Mouse (Mus musculus): ENCODE measurements around the gene Gpd2. TPM values are rescaled to one million over a fixed set of nuclear protein-coding genes. Genes with fewer than 3 reads are reported as not detected.

Gene Gpd2
- polyA plus RNA-seq, 1 experiment, result 11.1 TPM

DNA sequence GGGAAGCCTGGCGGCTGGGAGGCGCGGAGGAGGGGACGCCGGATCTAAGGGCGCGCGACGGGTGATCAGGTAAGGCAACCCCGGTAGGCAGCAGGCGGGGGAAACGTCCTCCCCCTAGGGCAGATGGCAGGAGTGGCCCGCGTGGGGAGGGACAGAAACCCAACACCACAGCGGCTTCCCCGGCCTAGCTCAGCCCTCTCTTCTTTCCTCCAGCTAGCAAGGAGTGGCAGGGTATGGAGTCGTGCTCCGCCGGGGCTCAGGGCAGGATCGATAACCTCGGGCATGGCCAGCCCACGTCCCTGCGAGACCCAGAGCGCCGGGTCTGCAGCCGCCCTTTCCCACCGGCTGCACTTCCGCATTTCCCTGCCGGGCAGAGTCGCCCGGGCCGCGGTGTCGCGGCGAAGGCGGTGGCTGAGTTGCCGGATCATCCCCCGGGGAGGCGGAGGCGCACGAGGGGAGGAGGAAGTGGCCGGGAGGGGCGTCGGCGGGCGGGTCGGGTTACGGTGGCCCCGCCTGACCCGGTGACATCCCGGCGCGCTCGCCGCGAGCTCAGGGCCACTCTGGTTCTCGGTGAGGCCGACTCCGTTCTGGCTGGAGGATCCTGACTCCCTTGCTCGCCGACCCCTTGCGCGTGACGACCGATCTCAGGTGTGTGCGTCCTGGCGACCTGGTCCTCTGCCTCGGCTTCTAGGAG lies 632 bp downstream of the Gpd2 start:
- peaks cover 39% of the 10 kb centered on the region for H3K79me2 ChIP-seq (ENCODE audit: control insufficient read depth, insufficient read depth)
- H3K36me3 ChIP-seq (ENCODE audit: control insufficient read depth, insufficient read depth), result no peaks in the 10 kb centered on the region
- H3K27me3 ChIP-seq (ENCODE audit: control insufficient read depth, insufficient read depth, insufficient read length), result no peaks in the 10 kb centered on the region
- peak overlapping the region; percentile 95 for H3K4me2 ChIP-seq (ENCODE audit: low read depth)
- peak overlapping the region; percentile 86 for H3K4me3 ChIP-seq
- no peak for TF ChIP-seq E2F4 (IDR thresholded peaks at IDR 0.05; ENCODE audit: insufficient read depth)
- TF ChIP-seq POLR2AphosphoS2 (IDR thresholded peaks at IDR 0.05; ENCODE audit: insufficient read length, low read depth), result peak; percentile 92
- TF ChIP-seq TCF12 (IDR thresholded peaks at IDR 0.05; ENCODE audit: insufficient read depth, poor library complexity, severe bottlenecking), result no peak
- TF ChIP-seq MAX (IDR thresholded peaks at IDR 0.05; ENCODE audit: low read depth), result no peak
- TF ChIP-seq USF1 (IDR thresholded peaks at IDR 0.05; ENCODE audit: low read depth), result no peak
- peak; percentile 87 for TF ChIP-seq POLR2A (IDR thresholded peaks at IDR 0.05; ENCODE audit: insufficient read length, low read depth)
- TF ChIP-seq MYOD1 (IDR thresholded peaks at IDR 0.05; ENCODE audit: control insufficient read depth in 1 of 3, insufficient read length in 2 of 3, low read depth in 2 of 3), result peak in 2 of 3 experiments; percentile 22 to 59
- TF ChIP-seq MYOG (IDR thresholded peaks at IDR 0.05; ENCODE audit: control insufficient read depth in 1 of 3, insufficient read depth in 1 of 3, insufficient read length in 2 of 3, low read depth in 2 of 3), result peak in 1 of 3 experiments; percentile 46
- H3ac ChIP-seq (ENCODE audit: control insufficient read depth, insufficient read length), result peak overlapping the region; percentile 52

DNA sequence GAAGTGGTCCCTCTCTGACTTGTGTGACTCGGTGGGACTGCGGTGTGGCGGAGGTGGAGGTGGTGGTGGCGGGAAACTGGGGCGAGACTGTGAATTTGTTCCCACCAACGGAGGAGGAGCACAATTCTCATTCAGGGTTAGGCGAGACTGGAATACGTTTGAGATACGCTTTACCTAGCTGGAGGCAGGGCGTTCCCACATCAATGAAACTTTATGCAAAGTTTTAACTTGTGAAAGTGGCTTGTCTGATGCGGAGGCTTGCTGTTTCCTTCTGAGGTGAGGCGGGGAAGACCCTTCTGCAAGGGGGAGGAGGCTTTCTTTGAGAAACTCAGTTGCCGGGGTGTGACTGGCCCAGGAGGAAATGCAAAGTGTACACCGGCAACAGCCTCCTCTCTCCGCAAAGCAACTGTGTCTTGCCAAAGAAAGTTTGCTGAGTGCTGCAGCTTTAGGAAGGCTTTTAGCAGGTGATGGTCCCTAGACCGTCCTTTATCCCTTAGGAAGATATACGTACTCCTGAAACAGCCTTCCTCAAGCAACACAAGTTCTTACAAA lies 1.3 kb downstream of the Gpd2 start:
- Histone ChIP-seq H3K36me3 (ENCODE audit: control insufficient read depth, insufficient read depth) (no peaks in the 10 kb centered on the region), H3K27me3 (ENCODE audit: control insufficient read depth, insufficient read depth, insufficient read length) (no peaks in the 10 kb centered on the region), H3K4me2 (ENCODE audit: low read depth) (peak overlapping the region; percentile 95), H3K4me3 (peak overlapping the region; percentile 86), H3K79me2 (ENCODE audit: control insufficient read depth, insufficient read depth) (peaks cover 40% of the 10 kb centered on the region), H3ac (ENCODE audit: control insufficient read depth, insufficient read length) (peak overlapping the region; percentile 52)
- no peak for TF ChIP-seq SRF (IDR thresholded peaks at IDR 0.05; ENCODE audit: control insufficient read depth, insufficient read length, low read depth)
- TF ChIP-seq POLR2AphosphoS2 (IDR thresholded peaks at IDR 0.05; ENCODE audit: insufficient read length, low read depth), result no peak

DNA sequence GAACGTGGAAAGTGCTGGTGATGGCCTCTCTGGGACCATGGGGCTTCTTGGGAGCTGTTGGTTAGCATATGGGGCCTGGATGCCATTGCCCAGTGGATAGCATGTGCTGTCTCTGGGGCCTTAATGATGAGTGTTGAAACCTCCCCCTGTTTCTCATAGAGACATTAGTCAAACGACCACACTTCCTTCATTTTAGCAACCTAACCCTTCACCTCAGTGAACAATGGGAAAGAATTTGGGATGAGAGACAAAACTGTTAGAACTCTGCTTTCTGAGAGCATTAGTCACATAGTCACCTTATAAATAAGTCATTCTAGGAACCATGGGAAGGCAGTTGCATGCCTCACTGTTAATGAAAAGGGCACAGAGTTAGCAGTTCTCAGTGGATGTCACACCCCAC lies 1.9 kb downstream of the Gpd2 start:
- Histone ChIP-seq H3K4me2 (ENCODE audit: low read depth) (peak overlapping the region; percentile 95), H3ac (ENCODE audit: control insufficient read depth, insufficient read length) (no peak overlapping the region), H3K36me3 (ENCODE audit: control insufficient read depth, insufficient read depth) (no peaks in the 10 kb centered on the region), H3K79me2 (ENCODE audit: control insufficient read depth, insufficient read depth) (peaks cover 47% of the 10 kb centered on the region), H3K27me3 (ENCODE audit: control insufficient read depth, insufficient read depth, insufficient read length) (no peaks in the 10 kb centered on the region), H3K4me3 (peak overlapping the region; percentile 86)
- TF ChIP-seq TCF12 (IDR thresholded peaks at IDR 0.05; ENCODE audit: insufficient read depth, poor library complexity, severe bottlenecking), result no peak
- TF ChIP-seq SRF (IDR thresholded peaks at IDR 0.05; ENCODE audit: control insufficient read depth, insufficient read length, low read depth), result no peak
- TF ChIP-seq POLR2A (IDR thresholded peaks at IDR 0.05; ENCODE audit: insufficient read length, low read depth), result no peak
- TF ChIP-seq E2F4 (IDR thresholded peaks at IDR 0.05; ENCODE audit: insufficient read depth), result no peak
- no peak for TF ChIP-seq MYOG (IDR thresholded peaks at IDR 0.05; ENCODE audit: control insufficient read depth in 1 of 3, insufficient read depth in 1 of 3, insufficient read length in 2 of 3, low read depth in 2 of 3)
- TF ChIP-seq REST (IDR thresholded peaks at IDR 0.05; ENCODE audit: insufficient read depth, insufficient read length), result no peak
- no peak for TF ChIP-seq MYOD1 (IDR thresholded peaks at IDR 0.05; ENCODE audit: control insufficient read depth in 1 of 3, insufficient read length in 2 of 3, low read depth in 2 of 3)
- TF ChIP-seq USF1 (IDR thresholded peaks at IDR 0.05; ENCODE audit: low read depth), result no peak
- no peak for TF ChIP-seq POLR2AphosphoS2 (IDR thresholded peaks at IDR 0.05; ENCODE audit: insufficient read length, low read depth)
- no peak for TF ChIP-seq MAX (IDR thresholded peaks at IDR 0.05; ENCODE audit: low read depth)
- no peak for TF ChIP-seq TCF3 (IDR thresholded peaks at IDR 0.05; ENCODE audit: insufficient read length, low read depth)
- no peak for TF ChIP-seq CEBPB (IDR thresholded peaks at IDR 0.05; ENCODE audit: insufficient read depth, poor library complexity, severe bottlenecking)

DNA sequence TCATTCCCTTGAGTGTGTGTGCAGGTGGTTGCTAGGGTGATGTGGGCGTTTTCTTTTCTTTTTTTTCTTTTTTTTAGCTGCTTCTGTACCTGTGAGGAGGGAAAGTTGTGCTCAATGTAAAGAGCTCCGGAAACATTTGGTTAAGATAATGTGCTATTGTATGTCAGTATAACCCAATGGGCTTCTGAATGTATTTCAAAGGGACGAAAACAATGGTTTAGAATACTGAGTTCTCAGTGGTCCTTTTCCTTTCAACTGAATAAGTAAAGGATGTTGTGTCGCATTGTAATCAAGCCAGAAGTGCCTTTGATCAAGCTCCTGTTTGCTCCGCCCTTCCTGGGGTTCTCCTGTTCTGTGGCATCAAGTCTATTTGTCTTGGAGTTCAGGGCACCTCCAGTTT lies 6.6 kb downstream of the Gpd2 start:
- Histone ChIP-seq H3K27me3 (ENCODE audit: control insufficient read depth, insufficient read depth, insufficient read length) (no peaks in the 10 kb centered on the region), H3K36me3 (ENCODE audit: control insufficient read depth, insufficient read depth) (no peaks in the 10 kb centered on the region), H3K4me3 (no peak overlapping the region), H3K4me2 (ENCODE audit: low read depth) (no peak overlapping the region), H3K79me2 (ENCODE audit: control insufficient read depth, insufficient read depth) (peaks cover 74% of the 10 kb centered on the region), H3ac (ENCODE audit: control insufficient read depth, insufficient read length) (no peak overlapping the region)
- TF ChIP-seq E2F4 (IDR thresholded peaks at IDR 0.05; ENCODE audit: insufficient read depth), result no peak
- no peak for TF ChIP-seq TCF12 (IDR thresholded peaks at IDR 0.05; ENCODE audit: insufficient read depth, poor library complexity, severe bottlenecking)
- no peak for TF ChIP-seq POLR2A (IDR thresholded peaks at IDR 0.05; ENCODE audit: insufficient read length, low read depth)
- no peak for TF ChIP-seq MAX (IDR thresholded peaks at IDR 0.05; ENCODE audit: low read depth)
- no peak for TF ChIP-seq USF1 (IDR thresholded peaks at IDR 0.05; ENCODE audit: low read depth)
- no peak for TF ChIP-seq REST (IDR thresholded peaks at IDR 0.05; ENCODE audit: insufficient read depth, insufficient read length)
- no peak for TF ChIP-seq TCF3 (IDR thresholded peaks at IDR 0.05; ENCODE audit: insufficient read length, low read depth)
- TF ChIP-seq MYOD1 (IDR thresholded peaks at IDR 0.05; ENCODE audit: control insufficient read depth in 1 of 3, insufficient read length in 2 of 3, low read depth in 2 of 3), result no peak
- TF ChIP-seq POLR2AphosphoS2 (IDR thresholded peaks at IDR 0.05; ENCODE audit: insufficient read length, low read depth), result no peak
- no peak for TF ChIP-seq SRF (IDR thresholded peaks at IDR 0.05; ENCODE audit: control insufficient read depth, insufficient read length, low read depth)
- TF ChIP-seq CEBPB (IDR thresholded peaks at IDR 0.05; ENCODE audit: insufficient read depth, poor library complexity, severe bottlenecking), result no peak
- no peak for TF ChIP-seq MYOG (IDR thresholded peaks at IDR 0.05; ENCODE audit: control insufficient read depth in 1 of 3, insufficient read depth in 1 of 3, insufficient read length in 2 of 3, low read depth in 2 of 3)
